ENCODE assay signal across 10 mouse cellular contexts in genomic region chr3:66296545-66296944, GRCm38 (mm10). TPM values are rescaled to one million over a fixed set of nuclear protein-coding genes. Genes with fewer than 3 reads are reported as not detected.
DNase-seq lines count a peak whose midpoint lies in the region; ATAC-seq lines count a peak whose summit lies in the region.
"Had no signal": no experiment of that assay in that cellular context is flagged by ENCODE, and none has a peak within 500 bp of the region (broad histone marks: within the 10 kb centered on the region; RNA-seq: fewer than 3 reads in every experiment).

Gene Veph1 (minus strand): TSS chr3:66296837.

- H3K4me2 ChIP-seq in hindbrain, embryonic 16.5 days (ENCODE audit: low read length): peak within 1 kb of the TSS; percentile 32

- ATAC-seq in hindbrain, embryonic 16.5 days: peak; percentile 48; the same call in 1 of the 2 replicates
- no peak for ATAC-seq in monocyte, adult 5-6 weeks (replicated peaks; ENCODE audit: insufficient number of reproducible peaks, low FRiP score, low TSS enrichment, poor library complexity, severe bottlenecking)

- WGBS in hindbrain, embryonic 16.5 days: 13% methylated on average over 11 of the region's 11 CpGs

- no peak within 1 kb of the TSS for H3K27ac ChIP-seq in hindbrain, embryonic 16.5 days (ENCODE audit: low read depth, low read length)

- peak; percentile 2 for DNase-seq in ES-CJ7 (ENCODE audit: low read depth, low spot score)
- peak; percentile 56 for DNase-seq in embryo, embryonic 11 days
- DNase-seq in lung, postnatal 36 days: peak; percentile 14
- DNase-seq in thymus, adult 18-20 months: no peak
- DNase-seq in right cerebral cortex, postnatal 4 days: no peak
- no peak for DNase-seq in T-cell, adult 2 months (ENCODE audit: low spot score)

- no peak within 1 kb of the TSS for H3K4me3 ChIP-seq in hindbrain, embryonic 16.5 days (ENCODE audit: low read length)

- H3K36me3 ChIP-seq in hindbrain, embryonic 16.5 days (ENCODE audit: control insufficient read depth, insufficient read depth, low read length): no peaks in the 10 kb centered on the region

- H3K9me3 ChIP-seq in hindbrain, embryonic 16.5 days (ENCODE audit: control insufficient read depth, low read length): no peaks in the 10 kb centered on the region

- H3K9ac ChIP-seq in hindbrain, embryonic 16.5 days (ENCODE audit: low read depth, low read length): no peak within 1 kb of the TSS

- no peaks in the 10 kb centered on the region for H3K27me3 ChIP-seq in hindbrain, embryonic 16.5 days (replicated peaks; ENCODE audit: control insufficient read depth, insufficient read depth, low read length)

- peaks cover 8% of the 10 kb centered on the region; the same call in 1 of the 2 replicates for H3K4me1 ChIP-seq in hindbrain, embryonic 16.5 days (ENCODE audit: control insufficient read depth, insufficient read depth, low read depth, low read length)

RNA-seq across cellular contexts. Expression of gene Veph1, which starts in this region (rescaled TPM):
- polyA plus RNA-seq in hindbrain, embryonic 16.5 days (2015; fragmentation: Nextera tagmentation; extraction: Ambion mirVana): 1.6 and 2.2 TPM in 2 replicates
- not detected in 3 replicates for total RNA-seq in monocyte, adult 5-6 weeks (2017)
- total RNA-seq: neutrophil, adult 5-6 weeks had no signal
- polyA plus RNA-seq: large intestine, adult 2 months had no signal

Comparison
In these comparisons a context has a peak if more than half of its experiments do, and no peak if none do; other contexts are left out.
1. DNase-seq: peak in ES-CJ7 (single experiment), embryo, embryonic 11 days (single experiment) and lung, postnatal 36 days (single experiment); none in thymus, adult 18-20 months (0 of 2), right cerebral cortex, postnatal 4 days (single experiment) and T-cell, adult 2 months (single experiment).